Mouse (Mus musculus) cortical plate, adult 2 months (tissue): Measurements from ENCODE around the gene Igfbpl1.

Experiments used
- CTCF ChIP-seq: fragments of 200-500 bp; IDR thresholded peaks from 2 replicates; pipeline ENCODE4 v1.5.1; 2011; ENCODE audit warnings: mild to moderate bottlenecking, control low read depth, low read length; ENCODE audit not compliant: insufficient read depth; ENCODE audit errors: extremely low read depth
- POLR2A ChIP-seq: fragments of 200-500 bp; IDR thresholded peaks from 2 replicates; pipeline ENCODE4 v1.6.1; 2011; ENCODE audit warnings: mild to moderate bottlenecking, low read length, control low read depth; ENCODE audit not compliant: insufficient read depth; ENCODE audit errors: extremely low read depth

GRCm38 (mm10) chr4:45808034-45808433 is 18.7 kb downstream of the Igfbpl1 start:
- TF ChIP-seq CTCF (no peak), POLR2A (no peak)
